Mouse (Mus musculus) heart, adult 2 months (tissue): ENCODE measurements at regions not wholly inside any gene's neighbourhood (a gene's known extent, or its start where the extent isn't known, plus 50 kb on each side); places are given as distances from the start of the nearest gene placed in this dataset.

Experiments
- DNase-seq, 2 experiments: peaks; one replicate each; pipeline ENCODE4 v3.0.0; 2021
- H3K27ac ChIP-seq: fragments of 200-600 bp; 2 replicates; pipeline ENCODE4 v1.8.1; 2022
- H3K27me3 ChIP-seq: fragments of 200-500 bp; 2 replicates; pipeline ENCODE4 v1.6.1; 2012; ENCODE audit warnings: mild to moderate bottlenecking, low read length, inconsistent platforms, mixed read lengths; ENCODE audit not compliant: control insufficient read depth, insufficient read depth
- H3K36me3 ChIP-seq: fragments of 200-500 bp; 2 replicates; pipeline ENCODE4 v1.6.1; 2012; ENCODE audit warnings: low read length, inconsistent platforms; ENCODE audit not compliant: control insufficient read depth, insufficient read depth
- H3K4me1 ChIP-seq: fragments of 200-500 bp; 2 replicates; pipeline ENCODE4 v1.6.1; 2011; ENCODE audit warnings: low read length; ENCODE audit not compliant: control insufficient read depth, insufficient read depth
- H3K4me3 ChIP-seq: fragments of 200-600 bp; 2 replicates; pipeline ENCODE4 v1.8.1; 2022
- H3K79me2 ChIP-seq: fragments of 200-500 bp; replicated peaks from 2 replicates; pipeline ENCODE4 v1.6.1; 2012; ENCODE audit warnings: mild to moderate bottlenecking, inconsistent platforms, low read length, moderate library complexity, mixed read lengths; ENCODE audit not compliant: control insufficient read depth, insufficient read depth
- H3K9ac ChIP-seq: fragments of 200-500 bp; 2 replicates; pipeline ENCODE4 v1.6.1; 2012; ENCODE audit warnings: low read depth, mild to moderate bottlenecking, control low read depth, inconsistent platforms, low read length, mixed read lengths
- CTCF ChIP-seq: fragments of 200-600 bp; IDR thresholded peaks from 2 replicates; pipeline ENCODE4 v1.8.1; 2022; ENCODE audit warnings: antibody characterized with exemption, mild to moderate bottlenecking, moderate library complexity
- EP300 ChIP-seq: fragments of 200-500 bp; IDR thresholded peaks from 2 replicates; pipeline ENCODE4 v1.6.1; 2011; ENCODE audit warnings: low read depth, low read length, control low read depth; ENCODE audit not compliant: insufficient read depth
- POLR2A ChIP-seq: fragments of 200-500 bp; IDR thresholded peaks from 2 replicates; pipeline ENCODE4 v1.6.1; 2011; ENCODE audit warnings: mild to moderate bottlenecking, low read depth, low read length, control low read depth; ENCODE audit not compliant: insufficient read depth
- WGBS: fragments of 180-500 bp; shearing (Covaris S2); methylation state at CpG from one replicate; pipeline ENCODE4 v1.1.7; 2018; 5-methylcytosine and 5-hydroxymethylcytosine counted together
- intact Hi-C: fragments of 180-260 bp; cut with DNase I; formaldehyde crosslinking; loops from one replicate; pipeline ENCODE4 v1.15.1; 2025

DNA sequence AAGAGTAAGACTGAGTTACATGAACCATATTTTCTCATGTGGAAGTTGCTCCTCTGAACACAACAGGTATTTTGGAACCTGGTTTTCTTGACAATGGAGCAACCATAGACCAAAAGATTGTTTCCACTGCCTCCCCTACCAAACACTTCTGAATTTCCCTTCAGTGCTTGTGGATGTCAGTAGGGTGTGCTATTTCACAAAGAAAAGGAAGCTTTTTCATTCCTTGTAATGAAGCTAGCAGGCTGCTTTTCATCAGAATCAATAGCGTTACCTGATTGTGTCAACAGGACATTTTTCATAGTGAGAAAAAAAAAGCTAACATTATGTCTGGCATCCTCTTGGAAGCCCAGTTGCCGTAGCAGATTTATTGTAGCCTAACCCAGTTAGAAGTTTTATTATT, 124.8 kb upstream of the Kcnab1 start:
- no peak for DNase-seq
- no peak for TF ChIP-seq EP300
- TF ChIP-seq CTCF: peak; percentile 65
- H3K27ac ChIP-seq: no peak overlapping the region
- H3K36me3 ChIP-seq: no peaks in the 10 kb centered on the region
- intact Hi-C loops: loop anchor here (2.0 to 10.0 kb wide), 3 partner anchors 230 to 946 kb away; no protein-coding TSS in a partner anchor
- H3K4me1 ChIP-seq: no peaks in the 10 kb centered on the region
- H3K27me3 ChIP-seq: no peaks in the 10 kb centered on the region
- H3K4me3 ChIP-seq: no peak overlapping the region
- H3K79me2 ChIP-seq: no peaks in the 10 kb centered on the region
- no peak overlapping the region for H3K9ac ChIP-seq
- 51% methylated on average over 2 of the region's 2 CpGs for WGBS

DNA sequence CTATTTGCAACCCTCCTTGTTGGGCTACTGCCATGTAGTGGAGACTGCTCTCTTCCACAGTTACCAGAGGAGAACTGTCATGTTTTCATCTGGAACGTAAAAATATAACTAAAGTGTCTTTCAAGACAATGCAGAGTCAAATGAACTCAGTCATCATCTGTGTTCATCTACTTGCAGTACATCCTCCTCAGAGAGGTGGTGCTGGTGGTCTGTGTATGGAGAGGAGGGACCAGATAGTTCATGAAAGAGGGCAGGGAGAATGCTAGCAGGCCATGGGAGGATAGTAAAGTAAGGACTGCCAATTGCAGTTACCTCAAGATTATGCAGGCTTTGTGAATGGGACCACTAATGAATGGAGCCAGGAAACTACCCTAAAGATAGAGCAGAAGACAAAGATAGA, 121.5 kb upstream of the Kcnab1 start:
- no peak overlapping the region for H3K27ac ChIP-seq
- no peak for DNase-seq
- WGBS: 65% methylated on average over 1 of the region's 1 CpGs
- H3K27me3 ChIP-seq: no peaks in the 10 kb centered on the region
- H3K4me3 ChIP-seq: no peak overlapping the region
- H3K79me2 ChIP-seq: no peaks in the 10 kb centered on the region
- no peaks in the 10 kb centered on the region for H3K4me1 ChIP-seq
- TF ChIP-seq CTCF (peak; percentile 59), EP300 (no peak)
- no peaks in the 10 kb centered on the region for H3K36me3 ChIP-seq
- H3K9ac ChIP-seq: no peak overlapping the region
- intact Hi-C loops: loop anchor here (2.0 to 10.0 kb wide), 3 partner anchors 227 to 949 kb away; no protein-coding TSS in a partner anchor

DNA sequence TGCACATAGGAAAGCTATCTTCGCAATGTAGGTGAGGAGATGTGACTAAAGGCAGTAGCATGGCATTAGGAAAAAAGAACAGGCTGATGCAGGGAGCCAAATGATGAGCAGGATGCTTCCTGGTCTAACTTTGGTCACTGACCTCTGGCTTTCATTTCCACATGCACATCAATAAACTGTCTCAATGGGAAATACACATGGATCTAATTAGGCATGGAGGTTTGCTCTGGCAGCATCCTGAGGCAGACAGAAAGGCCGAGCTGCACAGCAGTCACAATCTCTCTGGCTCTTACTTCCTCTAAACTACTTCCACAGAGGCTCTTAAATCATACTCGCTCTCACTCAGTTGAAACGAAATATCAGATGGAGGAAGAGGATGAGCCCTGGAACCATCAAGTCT, 112.7 kb upstream of the Kcnab1 start:
- Histone ChIP-seq H3K79me2 (no peaks in the 10 kb centered on the region), H3K27me3 (no peaks in the 10 kb centered on the region), H3K4me3 (no peak overlapping the region), H3K4me1 (no peaks in the 10 kb centered on the region), H3K9ac (no peak overlapping the region), H3K27ac (no peak overlapping the region), H3K36me3 (no peaks in the 10 kb centered on the region)
- intact Hi-C loops: no loop called here
- DNase-seq: no peak
- WGBS: 48% methylated on average over 4 of the region's 4 CpGs
- no peak for TF ChIP-seq CTCF
- TF ChIP-seq EP300: no peak
- no peak for TF ChIP-seq POLR2A

DNA sequence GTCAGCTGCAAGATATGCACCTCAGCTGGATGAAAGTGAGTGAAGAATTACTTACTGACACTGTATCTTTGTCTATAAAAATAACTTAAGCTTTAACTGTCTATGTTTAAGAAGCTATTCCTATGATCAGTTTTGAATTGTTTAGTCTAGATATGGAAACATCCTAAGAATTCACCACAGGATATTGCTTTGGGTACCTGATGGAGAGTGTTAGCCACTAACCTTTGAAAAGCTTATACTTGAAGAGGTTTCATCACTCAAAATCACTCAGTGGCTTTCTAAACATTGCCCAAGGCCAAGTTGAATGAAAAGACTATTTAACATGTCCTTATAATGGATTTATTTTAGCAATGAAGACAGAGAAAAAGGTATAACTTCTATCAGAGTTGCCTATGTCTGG, 111.6 kb upstream of the Kcnab1 start:
- Histone ChIP-seq H3K4me3 (no peak overlapping the region), H3K4me1 (no peaks in the 10 kb centered on the region), H3K9ac (no peak overlapping the region), H3K27me3 (no peaks in the 10 kb centered on the region), H3K27ac (no peak overlapping the region), H3K36me3 (no peaks in the 10 kb centered on the region), H3K79me2 (no peaks in the 10 kb centered on the region)
- TF ChIP-seq EP300 (no peak), CTCF (no peak), POLR2A (no peak)
- intact Hi-C loops: no loop called here
- no peak for DNase-seq

DNA sequence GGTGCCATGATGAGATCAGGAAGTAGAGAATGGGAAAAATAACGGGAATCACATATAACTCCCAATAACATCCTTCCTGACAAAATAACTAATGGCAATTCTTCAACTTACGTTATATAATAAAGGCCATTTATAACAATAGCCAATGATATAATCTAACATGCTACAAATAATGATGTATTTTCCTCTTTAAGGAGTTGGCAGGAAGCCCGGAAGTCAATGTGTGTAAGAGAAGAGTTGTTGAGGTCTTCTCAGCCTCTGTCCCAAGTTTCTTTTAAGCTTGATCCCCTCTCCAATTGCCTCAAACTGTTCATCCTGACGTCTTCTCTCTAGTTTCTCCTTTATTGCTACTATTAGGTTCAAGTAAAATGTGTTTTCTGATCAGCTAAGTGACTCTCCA, 108.1 kb upstream of the Kcnab1 start:
- intact Hi-C loops: no loop called here
- no peak for TF ChIP-seq CTCF
- TF ChIP-seq POLR2A: no peak
- no peak for TF ChIP-seq EP300
- 44% methylated on average over 4 of the region's 4 CpGs for WGBS
- no peaks in the 10 kb centered on the region for H3K27me3 ChIP-seq
- no peak for DNase-seq
- H3K4me1 ChIP-seq: no peaks in the 10 kb centered on the region
- no peak overlapping the region for H3K4me3 ChIP-seq
- no peak overlapping the region for H3K27ac ChIP-seq
- no peaks in the 10 kb centered on the region for H3K79me2 ChIP-seq
- no peak overlapping the region for H3K9ac ChIP-seq
- H3K36me3 ChIP-seq: no peaks in the 10 kb centered on the region

DNA sequence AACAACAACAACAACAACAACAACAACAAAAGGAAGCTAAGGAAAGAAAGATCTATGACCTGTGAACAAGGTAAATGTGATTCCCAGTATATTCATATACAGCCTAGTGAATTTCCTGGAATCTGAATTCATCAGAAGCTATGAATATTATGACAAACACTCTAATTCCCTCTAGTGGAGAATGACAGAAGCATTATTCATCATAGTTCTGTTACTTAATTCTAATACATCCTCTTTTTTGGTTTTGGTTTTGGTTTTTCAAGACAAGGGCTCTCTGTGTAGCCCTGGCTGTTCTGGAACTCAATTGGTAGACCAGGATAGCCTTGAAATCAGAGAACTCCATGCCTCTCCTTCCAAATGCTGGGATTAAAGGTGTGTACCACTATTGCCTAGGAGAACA, 106.6 kb upstream of the Kcnab1 start:
- TF ChIP-seq EP300 (no peak), POLR2A (no peak), CTCF (no peak)
- intact Hi-C loops: no loop called here
- Histone ChIP-seq H3K36me3 (no peaks in the 10 kb centered on the region), H3K9ac (no peak overlapping the region), H3K27ac (no peak overlapping the region), H3K4me1 (no peaks in the 10 kb centered on the region), H3K79me2 (no peaks in the 10 kb centered on the region), H3K4me3 (no peak overlapping the region), H3K27me3 (no peaks in the 10 kb centered on the region)
- no peak for DNase-seq

DNA sequence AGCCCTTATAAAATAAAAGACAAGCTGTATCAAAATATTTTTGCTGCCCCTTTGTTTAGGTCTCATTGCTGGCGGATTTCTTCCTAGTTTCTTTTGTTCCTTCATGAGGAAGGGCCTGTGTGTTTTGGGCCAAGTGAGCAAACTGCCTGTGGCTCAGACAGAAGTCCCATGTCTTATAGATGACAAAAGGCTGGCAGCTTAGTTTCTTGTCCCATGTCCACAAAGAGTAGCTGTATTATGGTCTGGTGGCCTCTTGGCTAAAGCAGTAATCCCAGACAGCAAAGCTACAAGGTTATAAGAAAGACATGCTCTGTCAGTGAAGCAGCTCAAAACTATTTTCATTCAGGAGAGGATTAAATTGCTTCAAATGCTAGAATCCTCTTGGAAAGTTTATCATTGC, 103.1 kb upstream of the Kcnab1 start:
- Histone ChIP-seq H3K4me3 (no peak overlapping the region), H3K27ac (no peak overlapping the region), H3K9ac (no peak overlapping the region), H3K36me3 (no peaks in the 10 kb centered on the region), H3K27me3 (no peaks in the 10 kb centered on the region), H3K4me1 (no peaks in the 10 kb centered on the region), H3K79me2 (no peaks in the 10 kb centered on the region)
- TF ChIP-seq POLR2A: no peak
- TF ChIP-seq CTCF: no peak
- TF ChIP-seq EP300: no peak
- intact Hi-C loops: no loop called here
- no peak for DNase-seq
- 76% methylated on average over 1 of the region's 1 CpGs for WGBS
